Mouse (Mus musculus): ENCODE measurements at regions not wholly inside any gene's neighbourhood (a gene's known extent, or its start where the extent isn't known, plus 50 kb on each side); places are given as distances from the start of the nearest gene placed in this dataset.

DNA sequence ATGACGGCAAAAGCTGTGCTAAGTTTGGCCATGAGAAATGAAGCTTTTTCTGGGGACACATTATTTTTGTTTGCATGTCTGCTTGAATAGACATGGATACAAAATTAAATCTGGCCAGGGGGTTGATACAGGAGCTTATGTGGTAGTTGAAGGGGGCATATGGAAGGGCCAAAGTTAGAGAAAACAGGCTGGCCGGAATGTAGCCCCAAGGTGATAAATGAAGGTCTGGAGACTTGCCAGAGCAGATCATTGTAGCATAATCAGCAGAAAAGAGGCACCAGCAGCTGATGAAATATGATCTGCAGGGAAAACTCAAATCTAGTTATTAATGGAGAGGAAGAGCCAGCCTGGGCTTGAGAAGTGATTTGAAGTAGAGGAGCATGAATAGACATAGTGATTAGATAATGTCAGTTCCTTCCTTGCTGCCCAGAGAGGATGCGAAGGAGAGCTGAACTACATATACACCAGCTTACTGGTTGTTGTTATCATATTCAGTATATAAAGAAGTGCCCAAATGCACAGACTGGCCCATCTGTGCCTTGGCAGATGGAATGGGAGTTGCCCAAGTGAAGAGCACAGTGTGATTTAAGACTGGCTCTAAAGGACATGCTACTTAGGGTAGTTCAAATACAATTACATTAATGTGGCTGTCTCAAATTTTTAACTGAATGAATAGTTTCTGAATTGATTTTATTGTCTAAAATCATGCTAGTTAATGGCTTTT is 712.3 kb upstream of the Klhl29 start:
- Histone ChIP-seq H3K9ac (ENCODE audit: low read length) (no peak overlapping the region), H3K4me2 (ENCODE audit: low read depth, low read length) (no peak overlapping the region), H3K36me3 (ENCODE audit: control insufficient read depth, insufficient read depth) (no peaks in the 10 kb centered on the region), H3K27me3 (ENCODE audit: control insufficient read depth, insufficient read depth, low read length) (no peaks in the 10 kb centered on the region), H3K9me3 (replicated peaks; ENCODE audit: control insufficient read depth, low read length) (no peaks in the 10 kb centered on the region), H3K27ac (ENCODE audit: low read length) (no peak overlapping the region), H3K4me3 (ENCODE audit: low read length) (no peak overlapping the region), H3K4me1 (ENCODE audit: control insufficient read depth, insufficient read depth, low read length) (no peaks in the 10 kb centered on the region)
- 50% methylated on average over 3 of the region's 3 CpGs for WGBS
- no peak for ATAC-seq (replicated peaks; ENCODE audit: extremely low read depth, insufficient read depth, low FRiP score)

GRCm38 (mm10) chr12:6087071-6087470 is 711.6 kb upstream of the Klhl29 start:
- no peak for ATAC-seq (replicated peaks; ENCODE audit: extremely low read depth, insufficient read depth, low FRiP score)
- H3K4me3 ChIP-seq (ENCODE audit: low read length): no peak overlapping the region
- H3K36me3 ChIP-seq (ENCODE audit: control insufficient read depth, insufficient read depth): no peaks in the 10 kb centered on the region
- H3K9me3 ChIP-seq (replicated peaks; ENCODE audit: control insufficient read depth, low read length): no peaks in the 10 kb centered on the region
- no peak overlapping the region for H3K4me2 ChIP-seq (ENCODE audit: low read depth, low read length)
- H3K27ac ChIP-seq (ENCODE audit: low read length): no peak overlapping the region
- H3K9ac ChIP-seq (ENCODE audit: low read length): no peak overlapping the region
- WGBS: 44% methylated on average over 2 of the region's 2 CpGs
- no peaks in the 10 kb centered on the region for H3K27me3 ChIP-seq (ENCODE audit: control insufficient read depth, insufficient read depth, low read length)
- H3K4me1 ChIP-seq (ENCODE audit: control insufficient read depth, insufficient read depth, low read length): no peaks in the 10 kb centered on the region

GRCm38 (mm10) chr12:6046866-6047689 is 671.6 kb upstream of the Klhl29 start:
- H3K4me2 ChIP-seq (ENCODE audit: low read depth, low read length): no peak overlapping the region
- H3K27ac ChIP-seq (ENCODE audit: low read length): no peak overlapping the region
- no peak overlapping the region for H3K4me3 ChIP-seq (ENCODE audit: low read length)
- H3K9ac ChIP-seq (ENCODE audit: low read length): no peak overlapping the region
- no peaks in the 10 kb centered on the region for H3K4me1 ChIP-seq (ENCODE audit: control insufficient read depth, insufficient read depth, low read length)
- no peaks in the 10 kb centered on the region for H3K9me3 ChIP-seq (replicated peaks; ENCODE audit: control insufficient read depth, low read length)
- H3K27me3 ChIP-seq (ENCODE audit: control insufficient read depth, insufficient read depth, low read length): no peaks in the 10 kb centered on the region
- no peak for ATAC-seq (replicated peaks; ENCODE audit: extremely low read depth, insufficient read depth, low FRiP score)
- 64% methylated on average over 9 of the region's 9 CpGs for WGBS
- H3K36me3 ChIP-seq (ENCODE audit: control insufficient read depth, insufficient read depth): no peaks in the 10 kb centered on the region

DNA sequence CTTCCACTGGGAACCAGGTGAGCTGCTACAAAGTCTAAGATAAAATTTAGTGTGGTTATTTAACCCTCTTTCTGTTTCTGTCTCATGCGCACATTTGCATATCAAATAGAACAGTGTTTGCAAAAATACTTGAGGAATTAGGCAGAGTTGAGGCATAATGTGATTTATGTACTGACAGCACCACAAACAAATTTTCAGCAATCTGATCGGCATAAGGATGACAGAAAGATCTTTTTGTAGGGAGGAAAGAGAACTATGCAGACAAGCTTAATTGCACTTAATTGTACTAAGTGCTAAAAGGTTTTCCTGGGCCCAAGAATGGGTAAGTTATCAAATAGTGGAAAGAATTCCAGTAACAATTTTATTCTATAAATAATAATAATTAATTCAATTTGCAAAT is 670.6 kb upstream of the Klhl29 start:
- no peak overlapping the region for H3K9ac ChIP-seq (ENCODE audit: low read length)
- no peak for ATAC-seq (replicated peaks; ENCODE audit: extremely low read depth, insufficient read depth, low FRiP score)
- H3K27me3 ChIP-seq (ENCODE audit: control insufficient read depth, insufficient read depth, low read length): no peaks in the 10 kb centered on the region

DNA sequence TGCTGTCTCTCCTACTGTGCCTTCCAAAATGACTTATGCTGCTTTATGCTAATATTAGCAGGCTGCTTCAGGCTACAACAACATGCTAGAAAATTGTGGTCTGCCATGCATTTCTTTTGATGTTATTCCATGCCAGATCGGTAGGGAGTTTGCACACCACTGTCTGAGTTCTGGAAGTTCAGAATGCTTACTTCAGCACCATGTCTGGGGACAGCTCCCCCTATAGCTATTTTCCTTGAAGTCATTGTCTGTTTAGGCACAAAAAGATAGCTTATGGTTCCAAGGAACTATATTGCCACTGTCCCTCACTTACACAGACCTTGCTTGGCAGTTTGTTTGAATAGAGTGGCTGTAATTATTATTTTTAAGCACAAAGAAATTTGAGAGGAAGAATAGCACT is 666.8 kb upstream of the Klhl29 start:
- ATAC-seq (replicated peaks; ENCODE audit: extremely low read depth, insufficient read depth, low FRiP score): no peak
- Histone ChIP-seq H3K27ac (ENCODE audit: low read length) (no peak overlapping the region), H3K4me2 (ENCODE audit: low read depth, low read length) (no peak overlapping the region), H3K9me3 (replicated peaks; ENCODE audit: control insufficient read depth, low read length) (no peaks in the 10 kb centered on the region), H3K4me1 (ENCODE audit: control insufficient read depth, insufficient read depth, low read length) (no peaks in the 10 kb centered on the region), H3K9ac (ENCODE audit: low read length) (no peak overlapping the region), H3K27me3 (ENCODE audit: control insufficient read depth, insufficient read depth, low read length) (no peaks in the 10 kb centered on the region), H3K4me3 (ENCODE audit: low read length) (no peak overlapping the region), H3K36me3 (ENCODE audit: control insufficient read depth, insufficient read depth) (no peaks in the 10 kb centered on the region)
- 40% methylated on average over 1 of the region's 1 CpGs for WGBS

More for the DNA sequence above, 670.6 kb upstream of the Klhl29 start:
- H3K4me1 ChIP-seq (ENCODE audit: control insufficient read depth, insufficient read depth, low read length): no peaks in the 10 kb centered on the region
- no peaks in the 10 kb centered on the region for H3K36me3 ChIP-seq (ENCODE audit: control insufficient read depth, insufficient read depth)
- H3K27ac ChIP-seq (ENCODE audit: low read length): no peak overlapping the region
- H3K9me3 ChIP-seq (replicated peaks; ENCODE audit: control insufficient read depth, low read length): no peaks in the 10 kb centered on the region
- 80% methylated on average over 2 of the region's 2 CpGs for WGBS
- no peak overlapping the region for H3K4me2 ChIP-seq (ENCODE audit: low read depth, low read length)
- no peak overlapping the region for H3K4me3 ChIP-seq (ENCODE audit: low read length)

DNA sequence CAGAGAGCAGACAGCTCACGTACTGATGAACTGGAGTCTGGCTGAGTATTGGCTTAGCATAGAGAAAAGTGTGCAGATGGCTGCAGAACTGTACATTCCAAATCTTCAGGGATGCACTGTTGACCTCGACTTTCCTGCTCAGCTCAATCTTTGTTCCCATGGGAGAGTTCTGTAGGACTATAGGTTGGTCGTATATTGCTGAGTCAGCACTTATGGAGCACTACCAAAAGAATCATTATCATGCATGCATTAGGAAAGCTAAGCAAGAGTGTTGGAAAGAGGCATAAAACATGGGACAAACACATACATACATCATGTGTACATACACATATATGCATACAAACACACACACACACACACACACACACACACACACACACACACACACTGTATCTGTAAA is 648.6 kb upstream of the Klhl29 start:
- H3K36me3 ChIP-seq (ENCODE audit: control insufficient read depth, insufficient read depth): no peaks in the 10 kb centered on the region
- no peaks in the 10 kb centered on the region for H3K4me1 ChIP-seq (ENCODE audit: control insufficient read depth, insufficient read depth, low read length)
- H3K4me2 ChIP-seq (ENCODE audit: low read depth, low read length): no peak overlapping the region
- H3K9me3 ChIP-seq (replicated peaks; ENCODE audit: control insufficient read depth, low read length): no peaks in the 10 kb centered on the region
- 63% methylated on average over 3 of the region's 3 CpGs for WGBS
- H3K4me3 ChIP-seq (ENCODE audit: low read length): no peak overlapping the region
- no peaks in the 10 kb centered on the region for H3K27me3 ChIP-seq (ENCODE audit: control insufficient read depth, insufficient read depth, low read length)
- H3K9ac ChIP-seq (ENCODE audit: low read length): no peak overlapping the region
- H3K27ac ChIP-seq (ENCODE audit: low read length): no peak overlapping the region
- ATAC-seq (replicated peaks; ENCODE audit: extremely low read depth, insufficient read depth, low FRiP score): no peak

DNA sequence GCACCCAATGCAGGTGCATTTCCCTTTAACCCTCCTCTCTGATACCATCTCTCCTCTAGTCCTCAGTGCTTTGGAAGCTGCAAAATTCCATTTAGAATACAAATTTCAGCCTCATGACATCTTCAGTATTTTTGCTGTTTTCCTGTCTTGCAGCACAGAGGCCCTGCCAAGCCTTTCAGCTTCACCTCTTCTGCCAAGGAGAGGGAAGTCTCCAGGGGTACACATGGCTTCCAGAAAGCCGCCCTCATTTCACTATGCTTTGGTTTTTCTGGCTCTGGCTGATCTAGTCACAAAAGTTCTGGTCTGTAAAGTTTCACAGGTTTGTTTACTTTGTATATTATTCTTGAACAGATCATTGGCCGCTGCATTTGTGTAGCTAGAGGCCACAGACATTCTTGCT is 647.0 kb upstream of the Klhl29 start:
- Histone ChIP-seq H3K9me3 (replicated peaks; ENCODE audit: control insufficient read depth, low read length) (no peaks in the 10 kb centered on the region), H3K27ac (ENCODE audit: low read length) (no peak overlapping the region), H3K4me1 (ENCODE audit: control insufficient read depth, insufficient read depth, low read length) (no peaks in the 10 kb centered on the region), H3K27me3 (ENCODE audit: control insufficient read depth, insufficient read depth, low read length) (no peaks in the 10 kb centered on the region), H3K4me2 (ENCODE audit: low read depth, low read length) (no peak overlapping the region), H3K4me3 (ENCODE audit: low read length) (no peak overlapping the region), H3K36me3 (ENCODE audit: control insufficient read depth, insufficient read depth) (no peaks in the 10 kb centered on the region), H3K9ac (ENCODE audit: low read length) (no peak overlapping the region)
- WGBS: 53% methylated on average over 2 of the region's 2 CpGs
- ATAC-seq (replicated peaks; ENCODE audit: extremely low read depth, insufficient read depth, low FRiP score): no peak

DNA sequence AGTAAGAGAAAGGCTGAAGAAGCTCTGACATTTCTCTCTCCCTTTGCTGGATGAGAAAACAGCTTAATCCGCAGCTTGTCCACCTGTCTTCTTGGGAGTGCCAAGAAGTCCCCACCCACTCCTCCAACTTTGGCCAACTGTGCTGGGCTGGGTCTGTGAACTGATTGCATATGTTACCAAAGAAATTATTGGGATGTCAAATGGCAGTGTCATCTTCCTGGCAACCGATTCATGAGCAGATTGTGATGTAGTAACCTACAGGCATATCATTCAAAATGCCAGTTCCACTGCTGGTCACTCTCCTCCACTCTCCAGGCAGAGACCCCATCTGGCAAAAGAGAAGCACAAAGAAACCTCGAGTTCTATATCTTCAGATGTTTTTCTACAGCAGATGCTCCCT is 625.5 kb upstream of the Klhl29 start:
- H3K27ac ChIP-seq (ENCODE audit: low read length): no peak overlapping the region
- no peak overlapping the region for H3K4me2 ChIP-seq (ENCODE audit: low read depth, low read length)
- H3K4me1 ChIP-seq (ENCODE audit: control insufficient read depth, insufficient read depth, low read length): no peaks in the 10 kb centered on the region
- WGBS: 56% methylated on average over 3 of the region's 3 CpGs
- H3K27me3 ChIP-seq (ENCODE audit: control insufficient read depth, insufficient read depth, low read length): no peaks in the 10 kb centered on the region
- H3K36me3 ChIP-seq (ENCODE audit: control insufficient read depth, insufficient read depth): no peaks in the 10 kb centered on the region
- ATAC-seq (replicated peaks; ENCODE audit: extremely low read depth, insufficient read depth, low FRiP score): no peak
- H3K4me3 ChIP-seq (ENCODE audit: low read length): no peak overlapping the region
- no peak overlapping the region for H3K9ac ChIP-seq (ENCODE audit: low read length)
- H3K9me3 ChIP-seq (replicated peaks; ENCODE audit: control insufficient read depth, low read length): no peaks in the 10 kb centered on the region

DNA sequence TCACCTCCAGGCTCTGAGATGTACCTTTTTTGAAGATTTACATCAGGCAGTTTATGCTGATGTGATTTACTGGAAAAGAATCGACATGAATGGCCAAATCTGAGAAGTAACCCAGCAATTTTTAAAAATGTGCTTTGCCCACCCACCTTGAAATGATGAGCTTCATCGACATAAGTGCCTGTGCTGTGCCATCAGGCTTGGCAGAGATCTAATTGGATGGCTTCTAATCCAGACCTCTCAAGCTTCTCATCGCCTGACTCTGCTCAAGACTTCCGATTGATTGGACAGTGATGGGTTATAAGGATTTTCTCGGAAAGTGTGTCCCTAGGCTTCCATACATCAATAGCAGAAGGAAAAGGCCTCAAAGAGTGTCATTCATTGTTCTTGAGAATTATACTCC is 621.9 kb upstream of the Klhl29 start:
- no peak overlapping the region for H3K9ac ChIP-seq (ENCODE audit: low read length)
- 76% methylated on average over 5 of the region's 5 CpGs for WGBS
- no peak overlapping the region for H3K4me2 ChIP-seq (ENCODE audit: low read depth, low read length)
- H3K27ac ChIP-seq (ENCODE audit: low read length): no peak overlapping the region
- no peaks in the 10 kb centered on the region for H3K9me3 ChIP-seq (replicated peaks; ENCODE audit: control insufficient read depth, low read length)
- ATAC-seq (replicated peaks; ENCODE audit: extremely low read depth, insufficient read depth, low FRiP score): no peak
- H3K4me3 ChIP-seq (ENCODE audit: low read length): no peak overlapping the region
- H3K36me3 ChIP-seq (ENCODE audit: control insufficient read depth, insufficient read depth): no peaks in the 10 kb centered on the region
- no peaks in the 10 kb centered on the region for H3K27me3 ChIP-seq (ENCODE audit: control insufficient read depth, insufficient read depth, low read length)
- no peaks in the 10 kb centered on the region for H3K4me1 ChIP-seq (ENCODE audit: control insufficient read depth, insufficient read depth, low read length)
